In genomic region chr7:16810920-16811648, GRCm38 (mm10) we compare ENCODE assay signal across 9 mouse cellular contexts. TPM values are rescaled to one million over a fixed set of nuclear protein-coding genes. Genes with fewer than 3 reads are reported as not detected.
DNase-seq lines count a peak whose midpoint lies in the region; ATAC-seq lines count a peak whose summit lies in the region.
"Had no signal": no experiment of that assay in that cellular context is flagged by ENCODE, and none has a peak within 500 bp of the region (broad histone marks: within the 10 kb centered on the region; RNA-seq: fewer than 3 reads in every experiment).

No protein-coding gene starts in this region.

- peak; percentile 9; the same call in 1 of the 2 replicates for ATAC-seq in liver, embryonic 13.5 days (ENCODE audit: low read depth)

- H3K4me1 ChIP-seq in liver, embryonic 13.5 days (replicated peaks) = peaks cover 30% of the 10 kb centered on the region

- H3K4me3 ChIP-seq in liver, embryonic 13.5 days (replicated peaks) = peak overlapping the region; percentile 27

- WGBS in liver, embryonic 13.5 days (ENCODE audit: insufficient replicate concordance) = 24% methylated on average over 90 of the region's 90 CpGs

- H3K9ac ChIP-seq in liver, embryonic 13.5 days = peak overlapping the region; percentile 17; the same call in 1 of the 2 replicates

- peak overlapping the region; percentile 62 for H3K4me2 ChIP-seq in liver, embryonic 13.5 days

- peaks cover 4% of the 10 kb centered on the region; the same call in 1 of the 2 replicates for H3K36me3 ChIP-seq in liver, embryonic 13.5 days

- H3K27me3 ChIP-seq in liver, embryonic 13.5 days = peaks cover 26% of the 10 kb centered on the region
- H3K27me3 ChIP-seq: CH12.LX had no signal

- no peak overlapping the region for H3K27ac ChIP-seq in liver, embryonic 13.5 days

- peak; percentile 92 for DNase-seq in heart, adult 11 months
- DNase-seq in heart, adult 8-10 months (ENCODE audit: low spot score) = no peak
- DNase-seq in ES-CJ7 (ENCODE audit: low read depth, low spot score) = peak; percentile 53
- peak; percentile 51 to 71 for DNase-seq in cerebellum, postnatal 14 days
- DNase-seq in heart, postnatal 4 days = peak; percentile 44
- DNase-seq in liver, embryonic 13.5 days = no peak
- peak; percentile 67 for DNase-seq in right cerebral cortex, postnatal 14 days
- DNase-seq in urinary bladder, postnatal 25 days (ENCODE audit: low spot score) = no peak

- no peaks in the 10 kb centered on the region for H3K9me3 ChIP-seq in liver, embryonic 13.5 days (replicated peaks)

RNA-seq across cellular contexts. Expression of gene Strn4, which starts 4.6 kb away (rescaled TPM):
- total RNA-seq in heart, adult 8-10 months (2022) = 10 to 100 TPM; 47.9 to 61.2 (median 49.1) TPM
- total RNA-seq in heart, postnatal 4 days (2021) = 10 to 100 TPM; 87.0 to 99.9 TPM
- 32.8 and 34.0 TPM in 2 replicates for polyA plus RNA-seq in liver, embryonic 13.5 days (2015; fragmentation: Nextera tagmentation; extraction: Ambion mirVana)

RNA-seq across cellular contexts. Expression of gene Fkrp, which starts 5.4 kb away (rescaled TPM):
- 10 to 100 TPM; 47.3 to 56.4 (median 53.0) TPM for total RNA-seq in heart, adult 8-10 months (2022)
- 10 to 100 TPM; 45.0 to 49.2 TPM for total RNA-seq in heart, postnatal 4 days (2021)
- 10.0 and 10.7 TPM in 2 replicates for polyA plus RNA-seq in liver, embryonic 13.5 days (2015; fragmentation: Nextera tagmentation; extraction: Ambion mirVana)

RNA-seq across cellular contexts. Expression of gene Slc1a5, which starts 29.9 kb away (rescaled TPM):
- 10 to 100 TPM; 14.5 to 21.7 (median 17.7) TPM for total RNA-seq in heart, adult 8-10 months (2022)
- total RNA-seq in heart, postnatal 4 days (2021) = 10 to 100 TPM; 28.4 to 28.7 TPM
- polyA plus RNA-seq in liver, embryonic 13.5 days (2015; fragmentation: Nextera tagmentation; extraction: Ambion mirVana) = 92.3 and 93.0 TPM in 2 replicates

RNA-seq across cellular contexts. Expression of gene Prkd2, which starts 31.6 kb away (rescaled TPM):
- 10 to 100 TPM; 13.1 to 16.7 (median 14.8) TPM for total RNA-seq in heart, adult 8-10 months (2022)
- total RNA-seq in heart, postnatal 4 days (2021) = 10 to 100 TPM; 23.0 to 23.4 TPM
- polyA plus RNA-seq in liver, embryonic 13.5 days (2015; fragmentation: Nextera tagmentation; extraction: Ambion mirVana) = 2.7 and 3.5 TPM in 2 replicates

Comparison
In these comparisons a context has a peak if more than half of its experiments do, and no peak if none do; other contexts are left out.
1. DNase-seq: peak in heart, adult 11 months (single experiment), ES-CJ7 (single experiment), cerebellum, postnatal 14 days (2 of 2), heart, postnatal 4 days (single experiment) and right cerebral cortex, postnatal 14 days (single experiment); none in heart, adult 8-10 months (single experiment), liver, embryonic 13.5 days (single experiment) and urinary bladder, postnatal 25 days (single experiment).